Mouse (Mus musculus) monocyte, adult 59 days (primary cell): ENCODE results near the gene Fbxo4. TPM values are rescaled to one million over a fixed set of nuclear protein-coding genes. Genes with fewer than 3 reads are reported as not detected.

ENCODE experiments used
- total RNA-seq, 2 experiments: library from RNA; stranded (reverse); gene quantifications; one replicate each; pipeline ENCODE4 v1.2.4; 2023

Fbxo4 gene
- 10 to 100 TPM; 27.8 to 27.9 TPM for total RNA-seq

DNA sequence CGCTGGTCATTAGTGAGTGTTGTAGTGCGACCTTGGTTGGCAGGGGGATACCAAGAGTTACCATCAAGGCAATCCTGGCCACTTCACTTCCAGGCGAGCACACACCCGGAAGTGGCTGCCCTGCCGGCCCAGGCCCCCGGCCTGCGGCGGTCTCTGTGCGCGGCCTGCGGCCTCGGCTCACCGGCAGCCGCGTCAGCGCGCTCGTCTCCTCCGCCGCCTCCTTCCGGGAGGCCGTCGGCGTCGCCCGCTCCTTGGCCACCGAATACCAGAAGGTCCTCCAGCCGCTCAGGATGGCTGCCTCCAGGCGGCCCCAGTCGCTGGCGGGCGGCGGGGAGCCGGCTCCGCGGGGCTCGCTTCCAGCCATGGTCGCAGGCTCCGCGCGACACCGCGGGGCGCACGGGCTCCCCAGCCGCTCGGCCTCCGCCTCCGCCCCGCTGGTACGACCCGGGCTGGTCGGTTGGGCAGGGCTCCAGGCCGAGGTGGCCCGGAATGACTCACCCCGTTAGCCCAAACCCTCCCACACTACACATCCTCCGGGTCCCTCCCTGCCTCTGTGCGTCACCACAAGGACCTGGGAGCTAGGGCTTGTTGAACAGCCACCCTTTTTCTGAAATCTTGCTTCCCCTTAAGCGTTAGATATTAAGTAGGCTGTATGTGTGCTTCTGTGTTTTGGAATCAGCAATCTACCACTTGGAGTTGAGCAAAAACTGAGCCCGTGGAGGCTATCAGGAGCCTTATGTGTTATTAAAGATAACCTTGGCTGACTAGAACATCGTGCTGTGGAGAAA, at the start of gene Fbxo4:
Fbxo4 (minus strand) TSS at position 513 of the 788 bp plus-strand sequence.

DNA sequence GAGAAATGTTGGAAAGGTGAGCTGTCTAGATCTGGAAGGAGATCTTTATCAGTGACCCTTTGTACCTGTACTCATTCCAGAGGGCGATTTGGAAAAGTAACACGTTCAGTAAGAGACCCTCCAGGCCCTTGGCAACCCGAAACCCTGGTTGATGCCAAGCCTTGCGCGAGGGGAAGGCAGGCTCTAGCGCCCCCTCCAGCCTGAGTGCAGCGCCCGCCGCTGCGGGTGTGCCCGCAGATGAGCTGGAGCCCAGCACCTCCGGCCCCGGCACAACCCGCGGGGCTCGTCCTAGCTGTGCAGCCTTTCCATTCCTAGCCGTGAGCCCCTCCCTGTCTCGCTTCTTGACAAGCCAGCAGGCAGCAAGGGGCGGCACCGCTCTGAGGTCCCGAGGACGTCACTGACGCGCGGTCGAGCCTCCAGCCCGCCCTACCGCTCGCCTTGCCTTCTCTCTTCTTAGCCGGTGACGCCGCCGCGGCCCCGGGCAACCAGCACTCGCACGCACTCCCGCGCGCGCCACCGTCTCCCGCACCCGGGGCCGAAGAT, 46.9 kb upstream of the Fbxo4 start, which contains the start of gene Oxct1:
Oxct1 (plus strand) TSS at position 153 of the 543 bp plus-strand sequence.

GRCm38 (mm10) chr15:3995448-3996266, 16.3 kb upstream of the Fbxo4 start, which contains the start of gene AW549877:
TSS of gene AW549877 (minus strand) at chr15:3995744.

Other genes starting within 250 kb of the Fbxo4 start
- gene AW549877, start 16.2 kb upstream of the Fbxo4 start, total RNA-seq: 10 to 100 TPM; 37.3 to 38.1 TPM
- 10 to 100 TPM; 37.0 to 38.2 TPM for gene Oxct1, start 46.8 kb upstream of the Fbxo4 start, total RNA-seq